Mouse (Mus musculus): ENCODE measurements around the gene Plpp2.

GRCm38 (mm10) chr10:79550366-79550765 is 16.8 kb upstream of the Plpp2 start:
- TF ChIP-seq POLR2A (IDR thresholded peaks at IDR 0.05; ENCODE audit: control insufficient read depth, extremely low read depth, insufficient read depth, low read length, poor library complexity) (no peak), CTCF (IDR thresholded peaks at IDR 0.05; ENCODE audit: borderline replicate concordance, control insufficient read depth, extremely low read depth, insufficient read depth, low read length, poor library complexity) (no peak)

Measured in thymus, adult 2 months (tissue).